Mouse (Mus musculus) CH12.LX (cell line): ENCODE data around the gene Gna14. TPM values are rescaled to one million over a fixed set of nuclear protein-coding genes. Genes with fewer than 3 reads are reported as not detected.

ENCODE experiments used
- DNase-seq: peaks from one replicate; pipeline ENCODE4 v3.0.0-alpha.2; 2013; ENCODE audit errors: extremely low read depth
- H3K27ac ChIP-seq: 2 replicates; pipeline ENCODE4 v1.5.1; 2012; ENCODE audit warnings: low read depth, mild to moderate bottlenecking, control low read depth, moderate library complexity; ENCODE audit not compliant: insufficient read depth
- H3K27me3 ChIP-seq: replicated peaks from 2 replicates; pipeline ENCODE3; 2012; ENCODE audit warnings: inconsistent platforms
- H3K36me3 ChIP-seq, 2 experiments: replicated peaks in 1 of 2; 2 replicates each; pipeline versions ENCODE3 to v1.6.1; 2012; ENCODE audit warnings: inconsistent platforms in 1 of 2, low read length in 1 of 2, mild to moderate bottlenecking in 1 of 2, mixed read lengths in 1 of 2, moderate library complexity in 1 of 2; ENCODE audit not compliant: control insufficient read depth in 1 of 2, insufficient read depth in 1 of 2
- H3K4me1 ChIP-seq, 2 experiments: 2 replicates each; pipeline ENCODE4 v1.6.1; 2012; ENCODE audit warnings: inconsistent platforms in 1 of 2, moderate library complexity in 1 of 2; ENCODE audit not compliant: insufficient read depth in 2 of 2, control insufficient read depth in 1 of 2
- H3K4me2 ChIP-seq: 2 replicates; pipeline ENCODE4 v1.6.1; 2012; ENCODE audit warnings: low read depth, mild to moderate bottlenecking, control low read depth; ENCODE audit not compliant: poor library complexity, insufficient read depth, severe bottlenecking
- H3K4me3 ChIP-seq, 3 experiments: fragments of 150-350 bp in 1 of 3; sonication (generic) in 1 of 3; replicated peaks in 1 of 3; 2 replicates each; pipeline versions ENCODE3 to v1.5.1; 2011 to 2012; ENCODE audit warnings: low read depth in 2 of 3, low read length in 2 of 3, mild to moderate bottlenecking in 2 of 3, moderate library complexity in 2 of 3, control low read depth in 1 of 3, improper control_type of control experiment in 1 of 3, inconsistent platforms in 1 of 3, mixed read lengths in 1 of 3; ENCODE audit not compliant: poor library complexity in 1 of 3
- H3K79me2 ChIP-seq: replicated peaks from 2 replicates; pipeline ENCODE4 v1.6.1; 2012; ENCODE audit warnings: mild to moderate bottlenecking, moderate library complexity; ENCODE audit not compliant: control insufficient read depth, poor library complexity, insufficient read depth, severe bottlenecking; ENCODE audit errors: extremely low read depth
- H3K9ac ChIP-seq: 2 replicates; pipeline ENCODE4 v1.6.1; 2012; ENCODE audit warnings: low read depth, mild to moderate bottlenecking, control low read depth, moderate library complexity; ENCODE audit not compliant: insufficient read depth
- H3K9me3 ChIP-seq: replicated peaks from 2 replicates; pipeline ENCODE3; 2012; ENCODE audit warnings: low read length, inconsistent platforms, mixed read lengths
- CTCF ChIP-seq, 2 experiments: IDR thresholded peaks in 1 of 2; conservative IDR thresholded peaks in 1 of 2; 2 replicates each; pipeline ENCODE4 v1.5.1; 2011 to 2012; ENCODE audit warnings: low read depth in 2 of 2, low read length in 2 of 2, improper control_type of control experiment in 1 of 2, inconsistent platforms in 1 of 2, mild to moderate bottlenecking in 1 of 2, moderate library complexity in 1 of 2
- E2F4 ChIP-seq: IDR thresholded peaks from 2 replicates; pipeline ENCODE4 v1.6.1; 2011; ENCODE audit warnings: low read depth, low read length, improper control_type of control experiment; ENCODE audit not compliant: insufficient replicate concordance
- ELF1 ChIP-seq: IDR thresholded peaks from 2 replicates; pipeline ENCODE4 v1.6.1; 2014; ENCODE audit warnings: low read depth, mild to moderate bottlenecking, inconsistent platforms, low read length, improper control_type of control experiment
- GABPA ChIP-seq: IDR thresholded peaks from 2 replicates; pipeline ENCODE4 v1.6.1; 2012; ENCODE audit warnings: low read depth, low read length, improper control_type of control experiment, inconsistent platforms; ENCODE audit not compliant: insufficient replicate concordance
- HCFC1 ChIP-seq: IDR thresholded peaks from 2 replicates; pipeline ENCODE4 v1.6.1; 2012; ENCODE audit warnings: low read depth, mild to moderate bottlenecking, inconsistent platforms, low read length, improper control_type of control experiment
- MAFK ChIP-seq: IDR thresholded peaks from 2 replicates; pipeline ENCODE4 v1.6.1; 2011; ENCODE audit warnings: low read length, improper control_type of control experiment; ENCODE audit not compliant: insufficient replicate concordance
- MAX ChIP-seq: IDR thresholded peaks from 2 replicates; pipeline ENCODE4 v1.6.1; 2011; ENCODE audit warnings: low read length, improper control_type of control experiment
- NRF1 ChIP-seq: IDR thresholded peaks from 2 replicates; pipeline ENCODE4 v1.6.1; 2014; ENCODE audit warnings: low read depth, mild to moderate bottlenecking, inconsistent platforms, low read length, improper control_type of control experiment, moderate library complexity
- PAX5 ChIP-seq: IDR thresholded peaks from 2 replicates; pipeline ENCODE4 v1.6.1; 2012; ENCODE audit warnings: low read length, inconsistent platforms, mixed read lengths
- RAD21 ChIP-seq: IDR thresholded peaks from 2 replicates; pipeline ENCODE4 v1.6.1; 2011; ENCODE audit warnings: low read depth, mild to moderate bottlenecking, low read length, improper control_type of control experiment, moderate library complexity
- SIN3A ChIP-seq: IDR thresholded peaks from 2 replicates; pipeline ENCODE4 v1.6.1; 2012; ENCODE audit warnings: low read length, improper control_type of control experiment, inconsistent platforms
- UBTF ChIP-seq: IDR thresholded peaks from 2 replicates; pipeline ENCODE4 v1.6.1; 2012; ENCODE audit warnings: low read depth, mild to moderate bottlenecking, inconsistent platforms, low read length, improper control_type of control experiment, moderate library complexity
- USF1 ChIP-seq: IDR thresholded peaks from 2 replicates; pipeline ENCODE4 v1.6.1; 2014; ENCODE audit warnings: low read depth, mild to moderate bottlenecking, inconsistent platforms, low read length, improper control_type of control experiment
- USF2 ChIP-seq: conservative IDR thresholded peaks from 2 replicates; pipeline ENCODE4 v1.6.1; 2011; ENCODE audit warnings: low read depth, low read length, improper control_type of control experiment
- ZKSCAN1 ChIP-seq: IDR thresholded peaks from 2 replicates; pipeline ENCODE4 v1.6.1; 2012; ENCODE audit warnings: low read depth, inconsistent platforms, low read length, improper control_type of control experiment, borderline replicate concordance
- ZNF384 ChIP-seq: IDR thresholded peaks from 2 replicates; pipeline ENCODE4 v1.6.1; 2012; ENCODE audit warnings: low read depth, low read length, improper control_type of control experiment, inconsistent platforms
- dilution Hi-C: fragments of 300-500 bp; cut with MboI; formaldehyde crosslinking; loops from 2 replicates; pipeline ENCODE4 v1.14.3; 2020; ENCODE audit warnings: low sequenced_read_pairs; ENCODE audit not compliant: extremely low pct_unique_long_range_greater_than_20kb, extremely low pct_ligation_motif_present
- in situ Hi-C: fragments of 300-500 bp; cut with MboI; formaldehyde crosslinking; loops from 3 replicates; pipeline ENCODE4 v1.14.3; 2019; ENCODE audit warnings: low sequenced_read_pairs, low pct_ligation_motif_present, low pct_unique_long_range_greater_than_20kb, mixed read lengths
- polyA plus RNA-seq: library from polyadenylated mRNA; unstranded; fragments of >175 nt; gene quantifications from 2 replicates; pipeline ENCODE4 v1.2.1, GENCODE M21; 2012; ENCODE audit warnings: low read depth; ENCODE audit not compliant: insufficient read length
- total RNA-seq, 2 experiments: library from RNA; depleted of rRNA; stranded (reverse); fragments of 300-350 nt in 1 of 2; fragments of >200 nt in 1 of 2; gene quantifications; 2 replicates each; pipeline ENCODE4 v1.2.3; 2012 to 2014

Gene Gna14
- total and polyA plus RNA-seq, 3 experiments, result 0.08 TPM; not detected in 2

DNA sequence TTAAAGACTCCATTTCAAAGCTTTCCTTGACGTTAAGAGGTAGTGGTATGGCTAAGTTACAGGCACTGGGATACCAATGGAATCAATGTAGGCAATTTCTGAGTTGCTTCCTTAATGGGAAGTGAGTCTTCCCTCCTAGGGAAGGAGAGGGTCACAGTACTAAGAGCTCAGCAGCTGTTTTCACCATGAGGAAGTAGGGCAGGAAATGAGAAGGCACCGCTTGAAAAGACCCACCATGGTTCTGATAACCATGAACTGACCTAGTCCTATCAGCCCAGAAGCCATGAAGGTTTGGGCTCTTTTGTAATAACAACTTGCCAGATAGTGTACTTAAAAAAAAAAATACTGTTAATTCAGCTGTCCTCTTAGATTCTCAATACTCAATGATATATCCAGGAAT is 20.6 kb downstream of the Gna14 start:
- in situ Hi-C loops, result no loop called here
- no peak overlapping the region for H3K4me3 ChIP-seq
- H3K36me3 ChIP-seq, result no peaks in the 10 kb centered on the region
- no peaks in the 10 kb centered on the region for H3K27me3 ChIP-seq
- DNase-seq, result no peak
- H3K27ac ChIP-seq, result no peak overlapping the region
- H3K9ac ChIP-seq, result no peak overlapping the region
- H3K79me2 ChIP-seq, result no peaks in the 10 kb centered on the region
- TF ChIP-seq CTCF (conservative IDR thresholded peaks at IDR 0.05 in 1 of 2, IDR thresholded peaks at IDR 0.05 in 1 of 2; ENCODE audit: low read depth in 2 of 2, low read length in 2 of 2) (no peak), SIN3A (no peak), MAFK (no peak), ELF1 (no peak), E2F4 (no peak), RAD21 (no peak), UBTF (no peak), NRF1 (no peak), USF2 (no peak), MAX (no peak), USF1 (no peak), PAX5 (no peak), ZNF384 (no peak), GABPA (no peak), ZKSCAN1 (no peak)
- no peaks in the 10 kb centered on the region; a peak in 2 of 4 replicates for H3K4me1 ChIP-seq
- no peak overlapping the region for H3K4me2 ChIP-seq
- dilution Hi-C loops, result no loop called here
- no peaks in the 10 kb centered on the region for H3K9me3 ChIP-seq

DNA sequence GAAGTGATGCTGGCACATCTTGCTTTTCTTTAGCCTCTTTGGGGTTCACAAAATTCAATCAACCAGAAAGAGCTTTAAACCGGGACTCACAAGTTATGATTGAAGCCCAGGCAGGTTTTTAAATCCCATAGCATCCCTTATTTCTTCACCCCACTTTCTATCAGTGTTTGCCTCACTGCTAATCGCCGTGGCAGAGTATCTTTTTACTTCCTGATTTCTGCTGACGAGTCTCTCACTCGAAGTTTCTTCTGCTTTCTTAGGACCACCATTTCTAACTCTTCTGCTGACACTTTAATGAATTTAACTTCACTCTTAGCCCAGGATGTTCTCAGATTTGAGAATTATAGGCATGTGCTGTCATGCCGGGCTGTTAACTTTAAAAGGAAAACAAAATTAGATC is 21.6 kb downstream of the Gna14 start:
- dilution Hi-C loops, result no loop called here
- no peak for TF ChIP-seq RAD21
- no peak for TF ChIP-seq ELF1
- no peak for TF ChIP-seq GABPA
- TF ChIP-seq HCFC1, result no peak
- H3K79me2 ChIP-seq, result no peaks in the 10 kb centered on the region

More for the DNA sequence above, 21.6 kb downstream of the Gna14 start:
- no peak overlapping the region for H3K9ac ChIP-seq
- no peak overlapping the region for H3K4me3 ChIP-seq
- no peaks in the 10 kb centered on the region for H3K27me3 ChIP-seq
- no peaks in the 10 kb centered on the region; a peak in 2 of 4 replicates for H3K4me1 ChIP-seq
- no peak for DNase-seq
- H3K9me3 ChIP-seq, result no peaks in the 10 kb centered on the region
- in situ Hi-C loops, result no loop called here
- H3K36me3 ChIP-seq, result no peaks in the 10 kb centered on the region
- H3K27ac ChIP-seq, result no peak overlapping the region
- no peak overlapping the region for H3K4me2 ChIP-seq
